Comparison of ENCODE assay signal across 24 mouse cellular contexts in the genomic region with DNA sequence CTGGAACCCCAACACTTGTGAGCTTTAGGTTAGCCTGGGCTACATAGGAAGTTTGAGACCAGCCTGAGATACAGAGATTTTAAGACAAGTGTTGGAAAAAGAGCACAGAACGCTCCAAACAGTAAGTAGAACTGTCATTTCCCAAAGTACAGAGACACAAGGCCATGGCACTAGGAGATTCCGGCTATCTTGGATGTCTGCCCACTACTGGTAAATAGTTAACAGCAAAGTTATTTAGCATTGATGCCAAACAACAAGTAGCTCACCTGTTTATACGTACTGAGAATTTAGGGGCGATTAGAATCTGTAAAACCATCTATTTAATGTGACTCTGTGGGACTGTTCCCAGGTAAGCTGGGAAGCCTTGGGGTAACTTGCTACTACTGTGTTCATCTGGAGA.
"Had no signal": no experiment of that assay in that cellular context is flagged by ENCODE, and none has a peak within 500 bp of the region (broad histone marks: within the 10 kb centered on the region; RNA-seq: fewer than 3 reads in every experiment).

No protein-coding gene starts in this region.

- H3K4me1 ChIP-seq: heart, embryonic 10.5 days; heart, embryonic 12.5 days; hindbrain, embryonic 10.5 days; hindbrain, embryonic 12.5 days; intestine, embryonic 15.5 days; limb, embryonic 15.5 days had no signal

- H3K9me3 ChIP-seq: heart, embryonic 10.5 days; heart, embryonic 12.5 days; hindbrain, embryonic 10.5 days; hindbrain, embryonic 12.5 days; intestine, embryonic 15.5 days; limb, embryonic 13.5 days; limb, embryonic 15.5 days had no signal

- H3K4me3 ChIP-seq: gastrocnemius, adult 2 months; heart, embryonic 10.5 days; heart, embryonic 12.5 days; hindbrain, embryonic 10.5 days; hindbrain, embryonic 12.5 days; intestine, embryonic 15.5 days; layer of hippocampus, adult 2 months; limb, embryonic 13.5 days; limb, embryonic 15.5 days had no signal

- H3K4me2 ChIP-seq: heart, embryonic 12.5 days; hindbrain, embryonic 12.5 days; hindbrain, embryonic 14.5 days; intestine, embryonic 15.5 days; limb, embryonic 13.5 days; limb, embryonic 15.5 days; liver, embryonic 11.5 days had no signal

- H3K36me3 ChIP-seq: heart, embryonic 10.5 days; heart, embryonic 12.5 days; hindbrain, embryonic 10.5 days; hindbrain, embryonic 12.5 days; intestine, embryonic 15.5 days; limb, embryonic 13.5 days; limb, embryonic 15.5 days had no signal

- ATAC-seq: forebrain, embryonic 16.5 days; hindbrain, embryonic 16.5 days; inflammation-experienced regulatory T-cells, adult 6 months; intestine, embryonic 15.5 days; intestine, postnatal 0 days had no signal

- H3K27ac ChIP-seq: gastrocnemius, adult 2 months; heart, embryonic 10.5 days; hindbrain, embryonic 10.5 days; hindbrain, embryonic 12.5 days; hindbrain, embryonic 14.5 days; intestine, embryonic 15.5 days; layer of hippocampus, adult 2 months; limb, embryonic 13.5 days; limb, embryonic 15.5 days; liver, embryonic 14.5 days had no signal

- DNase-seq: gastrocnemius, adult 2 months; gastrocnemius, postnatal 10 days; gastrocnemius, postnatal 25 days; heart, adult 18-20 months; heart, postnatal 10 days; heart, postnatal 4 days; layer of hippocampus, postnatal 36 days; left cerebral cortex, postnatal 4 days; lung, adult 18-20 months had no signal

- H3K9ac ChIP-seq: heart, embryonic 12.5 days; hindbrain, embryonic 12.5 days; hindbrain, embryonic 14.5 days; intestine, embryonic 15.5 days; limb, embryonic 13.5 days; limb, embryonic 15.5 days; liver, embryonic 14.5 days had no signal

- H3K27me3 ChIP-seq: heart, embryonic 12.5 days; hindbrain, embryonic 12.5 days; intestine, embryonic 15.5 days; limb, embryonic 13.5 days; limb, embryonic 15.5 days had no signal
